Mouse (Mus musculus): ENCODE results near the gene Klk12.

Gene Klk12

DNA sequence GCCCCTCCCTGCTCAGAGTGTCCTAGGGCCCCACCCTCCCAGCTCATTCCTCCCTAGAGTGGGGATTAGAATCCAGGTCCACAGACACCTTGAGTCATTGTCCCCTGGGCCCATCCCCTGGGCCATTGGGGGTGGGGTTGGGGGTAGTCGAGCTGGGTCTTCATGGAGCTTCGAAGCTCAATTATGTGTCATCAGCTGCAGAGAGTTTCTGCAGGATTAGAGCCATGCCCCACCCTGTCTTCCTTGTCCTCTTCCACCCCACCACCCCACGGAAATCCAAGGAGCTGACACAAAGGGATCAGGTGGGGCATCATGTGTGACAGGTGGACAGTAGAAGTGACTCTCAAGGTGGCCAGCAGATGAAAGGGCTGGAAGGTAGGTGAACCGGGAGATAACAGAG lies at the start of gene Klk12:
Gene Klk12, plus strand, starts transcription at position 301 of the 400 bp plus-strand sequence.
- no peak for DNase-seq (ENCODE audit: low spot score)

DNA sequence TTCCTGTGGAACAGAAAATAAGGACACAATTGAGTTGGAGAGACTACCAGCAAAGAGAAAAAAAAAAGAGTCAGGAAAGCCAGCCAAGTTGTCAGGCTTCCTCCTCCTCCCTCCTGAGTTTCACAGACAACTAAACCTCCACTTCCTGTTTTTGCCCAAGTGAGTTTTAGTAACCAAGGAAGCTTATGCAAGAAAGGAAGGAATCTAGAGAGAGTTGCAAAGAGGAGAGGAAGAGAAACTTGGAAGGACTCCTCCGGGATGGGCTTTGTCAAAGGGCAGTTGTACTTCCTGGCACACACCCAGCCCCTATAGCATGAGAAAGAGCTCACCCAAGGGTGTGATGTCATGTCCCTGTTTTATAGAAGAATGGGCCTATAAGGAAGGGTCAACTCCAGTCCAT lies 20.9 kb upstream of the Klk12 start:
- peak; percentile 6 for DNase-seq (ENCODE audit: low spot score)

DNA sequence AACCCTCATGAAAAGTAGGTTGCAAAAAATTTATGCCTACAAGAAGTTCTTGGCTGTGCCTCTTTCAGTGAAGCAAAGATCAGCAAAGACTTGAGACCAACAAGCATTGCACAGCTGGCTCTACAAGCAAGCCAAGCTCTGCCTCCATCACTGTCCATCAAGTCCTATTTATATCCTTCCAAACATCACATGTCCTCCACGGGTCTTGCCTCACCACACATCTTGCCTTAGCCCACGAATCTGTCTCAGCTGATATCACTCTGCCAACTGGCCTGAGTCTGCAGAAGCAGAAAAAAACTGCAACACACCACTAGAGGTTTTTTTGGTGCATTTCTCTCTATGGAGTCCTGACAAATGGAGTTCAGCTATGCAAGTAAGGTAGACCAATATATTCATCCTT lies 15.9 kb upstream of the Klk12 start:
- no peak for DNase-seq (ENCODE audit: low spot score)

DNA sequence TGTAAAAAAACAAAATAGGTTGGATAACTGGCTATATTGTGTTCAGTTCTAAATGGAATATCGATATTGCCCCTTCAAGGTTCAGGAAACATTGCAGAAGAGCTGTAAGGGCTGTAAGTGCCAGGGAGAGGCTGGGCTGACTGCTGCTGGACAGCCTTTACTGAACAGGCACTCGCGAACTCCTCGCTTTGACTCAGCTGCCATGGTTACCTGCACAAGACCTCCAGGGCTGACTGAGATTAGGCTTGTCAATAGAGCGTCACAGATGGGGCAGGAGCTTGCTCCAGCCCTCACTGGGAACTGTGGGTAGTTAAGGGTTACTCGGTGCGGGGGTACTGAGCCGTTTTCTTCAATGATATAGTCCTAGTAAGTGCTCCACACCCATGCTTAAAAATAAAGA lies 2.2 kb upstream of the Klk12 start:
- no peak for DNase-seq (ENCODE audit: low spot score)

DNA sequence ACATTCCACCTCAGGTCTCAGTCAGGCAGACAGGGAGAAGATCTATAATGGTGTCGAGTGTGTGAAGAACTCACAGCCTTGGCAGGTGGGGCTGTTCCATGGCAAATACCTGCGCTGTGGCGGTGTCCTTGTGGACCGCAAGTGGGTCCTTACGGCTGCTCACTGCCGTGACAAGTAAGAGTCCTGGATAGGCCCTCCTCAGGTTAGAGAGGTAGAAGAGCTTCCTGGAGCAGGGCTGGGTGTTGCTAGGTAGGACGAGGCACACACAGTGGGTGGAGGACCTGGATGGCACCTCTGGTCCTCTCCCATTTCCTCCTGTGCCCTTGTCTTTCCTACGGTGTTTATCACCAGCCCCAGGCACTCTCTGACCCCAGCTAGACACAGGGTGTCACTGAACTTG lies 939 bp downstream of the Klk12 start:
- no peak for DNase-seq (ENCODE audit: low spot score)

DNA sequence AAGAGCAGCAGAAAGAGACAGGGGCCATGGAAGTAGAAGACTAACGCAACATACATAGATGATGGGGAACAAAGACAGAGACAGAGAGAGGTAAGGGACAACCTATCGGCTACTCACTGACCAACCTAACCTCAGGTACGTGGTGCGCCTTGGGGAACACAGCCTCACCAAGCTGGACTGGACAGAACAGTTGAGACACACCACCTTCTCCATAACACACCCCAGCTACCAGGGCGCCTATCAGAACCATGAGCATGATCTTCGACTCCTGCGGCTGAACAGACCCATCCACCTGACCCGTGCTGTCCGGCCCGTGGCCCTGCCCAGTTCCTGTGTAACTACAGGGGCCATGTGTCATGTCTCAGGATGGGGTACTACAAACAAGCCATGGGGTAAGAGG lies 2.0 kb downstream of the Klk12 start:
- DNase-seq (ENCODE audit: low spot score): no peak

DNA sequence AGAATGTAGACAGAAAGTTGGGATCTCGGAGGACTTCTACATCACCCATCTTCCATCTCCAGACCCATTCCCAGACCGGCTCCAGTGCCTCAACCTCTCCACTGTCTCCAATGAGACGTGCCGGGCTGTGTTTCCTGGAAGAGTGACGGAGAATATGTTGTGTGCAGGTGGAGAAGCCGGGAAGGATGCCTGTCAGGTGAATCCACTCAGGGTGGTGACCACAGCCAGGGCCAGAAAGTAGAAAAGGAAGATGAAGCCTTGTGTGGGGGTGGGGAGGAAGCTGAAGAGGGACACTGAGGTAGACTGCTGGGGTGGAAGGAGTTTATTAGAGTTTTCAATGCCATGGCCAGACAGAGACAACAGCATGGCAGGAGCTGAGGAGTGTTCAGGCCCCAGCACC lies 3.2 kb downstream of the Klk12 start:
- DNase-seq (ENCODE audit: low spot score): no peak

DNA sequence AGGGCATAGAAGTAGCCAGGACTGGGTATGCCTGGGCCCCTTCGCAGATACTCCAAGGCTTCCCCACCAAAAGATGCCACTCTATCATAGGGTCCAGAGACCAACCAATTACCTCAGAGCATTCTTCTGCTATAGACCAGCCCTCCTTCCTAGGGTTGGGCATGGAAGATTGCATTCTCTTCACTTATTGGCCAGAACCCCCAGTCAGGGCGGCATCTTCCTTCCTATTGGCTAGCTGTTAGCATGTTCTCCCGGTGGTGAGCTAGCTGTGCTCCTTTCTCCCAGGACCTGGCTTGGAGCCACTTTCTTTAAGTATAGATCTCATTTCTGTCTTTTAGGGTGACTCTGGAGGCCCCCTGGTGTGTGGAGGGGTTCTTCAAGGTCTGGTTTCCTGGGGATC lies 4.2 kb downstream of the Klk12 start:
- no peak for DNase-seq (ENCODE audit: low spot score)

DNA sequence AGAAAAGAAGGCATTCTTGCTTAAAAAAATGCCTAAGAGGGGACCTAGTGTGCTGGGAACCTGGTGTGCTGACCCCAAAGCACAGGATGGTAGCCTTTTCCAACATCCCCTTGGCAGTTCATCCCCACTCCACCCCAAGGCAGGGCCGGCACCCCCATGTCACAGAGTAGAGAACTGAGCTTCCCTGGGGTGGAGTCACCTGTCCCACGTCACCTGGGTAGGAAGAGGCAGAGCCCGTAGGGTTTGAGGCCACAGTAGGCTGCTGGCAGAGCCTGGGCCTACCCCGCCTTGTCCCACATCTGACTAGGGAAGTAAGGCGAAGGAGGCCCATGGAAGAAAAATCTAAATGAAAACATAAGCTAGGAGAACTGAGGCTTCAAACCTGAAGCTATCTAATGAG lies 5.7 kb downstream of the Klk12 start, which contains the start of gene Klk11:
Gene Klk11, plus strand, starts transcription at position 241 of the 400 bp plus-strand sequence.
- DNase-seq (ENCODE audit: low spot score): no peak

DNA sequence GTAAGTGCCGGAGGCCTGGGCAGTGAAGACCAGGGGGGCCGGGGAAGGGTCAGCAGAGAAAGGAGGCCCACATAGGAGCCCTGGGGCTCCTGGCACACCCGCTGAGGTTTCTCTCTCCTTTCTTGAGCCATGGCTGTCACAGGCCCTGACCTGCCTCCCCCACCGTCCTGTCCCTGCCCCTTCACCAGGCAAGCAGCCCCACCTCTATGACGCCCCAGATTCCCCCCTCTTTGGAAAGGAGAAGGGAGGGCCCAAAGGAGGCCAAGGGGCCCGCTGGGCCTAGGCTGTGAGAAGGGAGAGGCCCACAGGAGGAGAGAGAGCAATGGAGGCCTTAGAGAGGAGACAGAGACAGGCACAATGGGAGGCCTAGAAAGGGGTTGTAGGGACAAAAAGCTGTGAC lies 6.1 kb downstream of the Klk12 start:
- no peak for DNase-seq (ENCODE audit: low spot score)

DNA sequence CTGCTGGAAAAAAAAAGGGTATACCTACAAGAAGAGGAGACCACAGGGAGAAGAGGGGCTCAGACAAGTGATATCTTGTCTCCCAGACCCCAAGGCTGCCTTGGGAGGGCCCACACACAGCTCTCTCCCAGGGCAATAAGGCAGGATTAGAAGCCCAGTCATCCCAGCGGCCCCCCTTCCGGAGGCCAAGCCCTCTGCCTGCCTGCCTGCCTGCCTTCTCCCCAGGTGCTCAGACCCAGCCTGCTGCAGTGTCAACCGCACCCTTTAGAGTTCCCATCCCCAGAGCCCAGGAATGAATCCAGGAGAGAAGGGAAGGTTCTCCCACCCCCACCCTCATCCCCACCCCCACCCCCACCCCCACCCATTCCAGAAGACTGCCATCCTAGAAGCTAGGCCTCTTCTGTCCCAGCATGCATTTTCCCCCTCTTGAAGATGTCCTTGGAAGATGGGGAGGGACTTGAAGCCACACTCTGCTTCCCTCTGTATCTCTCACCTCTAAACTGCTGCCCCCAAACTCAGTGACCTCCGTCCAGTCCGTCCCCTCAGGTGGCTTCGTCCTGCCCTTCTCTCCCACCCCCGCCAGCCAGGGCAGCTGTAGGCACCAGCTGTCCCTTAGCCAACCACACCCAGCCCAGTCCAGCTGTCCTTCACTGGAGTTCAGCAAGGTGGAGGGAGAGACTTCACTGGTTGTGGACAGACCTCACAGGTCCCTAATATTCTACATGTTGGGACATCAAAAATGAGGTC lies 6.8 kb downstream of the Klk12 start:
- DNase-seq (ENCODE audit: low spot score): no peak

DNA sequence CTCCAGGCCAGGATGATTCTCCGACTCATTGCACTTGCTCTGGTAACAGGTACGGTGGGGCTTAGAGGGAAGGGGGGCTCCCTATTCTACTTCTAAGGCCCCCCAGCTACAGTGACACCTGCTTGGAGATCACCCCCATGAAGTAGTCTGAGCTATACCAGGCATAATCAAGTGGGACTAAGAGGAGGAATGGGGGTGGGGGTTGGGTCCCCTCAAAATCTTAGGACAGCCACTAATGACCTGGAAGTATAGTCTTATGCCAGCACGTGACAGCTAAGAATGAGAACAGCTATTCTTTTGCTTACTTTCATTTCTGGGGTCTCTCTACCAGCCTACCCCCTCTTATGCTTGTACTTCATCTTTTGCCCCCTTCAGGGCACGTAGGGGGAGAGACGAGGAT lies 7.8 kb downstream of the Klk12 start:
- no peak for DNase-seq (ENCODE audit: low spot score)

DNA sequence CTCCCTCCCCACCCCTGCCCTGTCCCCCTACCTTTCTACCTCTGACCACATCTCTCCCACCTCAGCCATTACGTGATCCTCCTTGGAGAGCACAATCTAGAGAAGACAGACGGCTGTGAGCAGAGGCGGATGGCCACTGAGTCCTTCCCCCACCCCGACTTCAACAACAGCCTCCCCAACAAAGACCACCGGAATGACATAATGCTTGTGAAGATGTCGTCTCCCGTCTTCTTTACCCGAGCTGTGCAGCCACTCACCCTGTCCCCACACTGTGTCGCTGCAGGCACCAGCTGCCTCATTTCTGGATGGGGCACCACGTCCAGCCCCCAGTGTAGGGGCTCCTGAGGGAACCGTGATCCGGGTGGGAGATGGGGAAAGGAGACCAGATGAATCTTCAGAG lies 8.7 kb downstream of the Klk12 start:
- no peak for DNase-seq (ENCODE audit: low spot score)

DNA sequence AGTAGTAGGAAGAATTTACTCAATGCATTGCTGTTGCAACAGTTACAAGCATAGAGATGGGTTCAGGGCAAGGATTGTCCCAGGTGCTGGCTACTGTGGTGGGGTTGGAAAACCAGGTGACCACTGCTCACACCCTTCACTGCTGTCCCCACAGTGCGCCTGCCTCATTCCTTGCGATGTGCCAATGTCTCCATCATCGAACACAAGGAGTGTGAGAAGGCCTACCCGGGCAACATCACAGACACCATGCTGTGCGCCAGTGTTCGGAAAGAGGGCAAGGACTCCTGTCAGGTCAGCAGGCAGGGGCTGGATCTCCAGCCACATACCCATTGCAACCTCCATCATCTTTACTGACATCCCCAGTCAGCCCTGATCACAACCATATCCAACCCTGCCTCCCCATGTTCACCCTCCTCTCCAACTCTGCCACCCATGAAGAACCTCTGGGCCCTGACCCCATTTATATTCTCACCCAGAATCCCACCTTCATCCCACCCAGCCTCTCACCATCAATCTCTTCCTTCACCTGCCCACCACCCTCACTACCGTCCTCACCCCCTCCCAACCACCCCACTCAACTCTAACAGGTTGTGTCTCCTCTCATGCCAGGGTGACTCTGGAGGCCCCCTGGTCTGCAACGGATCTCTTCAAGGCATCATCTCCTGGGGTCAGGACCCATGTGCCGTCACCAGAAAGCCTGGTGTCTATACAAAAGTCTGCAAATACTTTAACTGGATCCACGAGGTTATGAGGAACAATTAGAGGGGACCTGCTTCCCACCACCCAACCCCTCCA lies 9.7 kb downstream of the Klk12 start:
- peak; percentile 2 for DNase-seq (ENCODE audit: low spot score)

DNA sequence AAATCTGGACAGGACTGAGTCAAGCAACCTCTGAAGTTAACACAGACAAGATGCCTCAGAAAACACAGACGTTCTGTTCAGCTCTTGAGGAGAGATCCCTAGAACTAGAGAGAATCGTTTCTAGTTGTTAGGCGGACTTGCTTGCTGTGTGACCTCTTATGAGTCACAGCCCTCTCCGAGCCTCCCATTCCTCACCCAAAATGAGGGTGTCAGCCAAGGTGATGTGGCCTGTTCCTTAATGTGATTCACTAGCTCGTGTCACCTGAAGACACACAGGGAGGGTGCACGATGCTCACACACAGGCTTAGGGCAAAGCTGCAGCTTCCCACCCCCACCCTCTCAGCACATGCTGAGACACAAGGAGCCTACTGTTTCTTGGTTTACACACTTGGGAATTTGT lies 11.5 kb downstream of the Klk12 start:
- DNase-seq (ENCODE audit: low spot score): no peak

DNA sequence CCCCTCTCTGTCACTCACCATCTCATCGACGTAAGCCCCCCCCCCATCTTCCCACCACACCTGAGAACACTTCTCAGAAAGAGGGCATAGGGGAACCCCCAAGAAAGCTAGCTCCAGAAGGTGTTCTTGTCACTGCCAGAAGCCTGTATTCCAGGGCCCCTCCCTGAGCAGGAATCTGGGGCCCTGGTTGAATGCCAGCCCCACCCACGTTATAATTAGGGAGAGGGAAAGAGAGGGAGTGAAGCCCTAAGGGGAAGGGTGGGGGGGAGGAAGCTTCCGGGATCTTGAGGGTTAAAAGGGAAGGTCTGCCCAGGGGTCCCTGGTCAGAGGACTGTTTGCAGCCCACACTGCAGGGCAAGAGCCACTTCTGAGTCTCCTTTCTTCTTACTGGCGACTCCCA lies 12.0 kb downstream of the Klk12 start, which contains the start of gene Klk10:
Gene Klk10, plus strand, starts transcription at position 290 of the 400 bp plus-strand sequence.
- no peak for DNase-seq (ENCODE audit: low spot score)

DNA sequence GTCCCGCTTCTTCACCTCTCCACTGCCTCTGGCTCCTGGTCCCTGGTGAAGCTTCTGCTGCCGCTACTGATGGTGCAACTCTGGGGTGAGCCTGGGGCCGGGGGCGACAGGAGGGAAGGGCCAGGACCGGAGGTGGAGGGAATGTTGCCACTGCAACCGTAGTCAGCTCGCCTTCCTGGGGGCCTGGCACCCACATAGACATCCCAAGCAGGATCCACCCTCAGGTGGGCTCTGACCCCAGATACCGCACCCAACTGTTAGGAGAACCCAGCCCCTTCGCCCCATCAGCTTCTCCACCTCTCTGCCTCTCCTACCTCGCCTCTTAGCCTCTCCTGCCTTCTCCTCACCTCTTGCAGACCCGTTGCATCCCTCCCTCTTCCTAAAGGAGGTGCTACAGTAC lies 12.8 kb downstream of the Klk12 start:
- no peak for DNase-seq (ENCODE audit: low spot score)

DNA sequence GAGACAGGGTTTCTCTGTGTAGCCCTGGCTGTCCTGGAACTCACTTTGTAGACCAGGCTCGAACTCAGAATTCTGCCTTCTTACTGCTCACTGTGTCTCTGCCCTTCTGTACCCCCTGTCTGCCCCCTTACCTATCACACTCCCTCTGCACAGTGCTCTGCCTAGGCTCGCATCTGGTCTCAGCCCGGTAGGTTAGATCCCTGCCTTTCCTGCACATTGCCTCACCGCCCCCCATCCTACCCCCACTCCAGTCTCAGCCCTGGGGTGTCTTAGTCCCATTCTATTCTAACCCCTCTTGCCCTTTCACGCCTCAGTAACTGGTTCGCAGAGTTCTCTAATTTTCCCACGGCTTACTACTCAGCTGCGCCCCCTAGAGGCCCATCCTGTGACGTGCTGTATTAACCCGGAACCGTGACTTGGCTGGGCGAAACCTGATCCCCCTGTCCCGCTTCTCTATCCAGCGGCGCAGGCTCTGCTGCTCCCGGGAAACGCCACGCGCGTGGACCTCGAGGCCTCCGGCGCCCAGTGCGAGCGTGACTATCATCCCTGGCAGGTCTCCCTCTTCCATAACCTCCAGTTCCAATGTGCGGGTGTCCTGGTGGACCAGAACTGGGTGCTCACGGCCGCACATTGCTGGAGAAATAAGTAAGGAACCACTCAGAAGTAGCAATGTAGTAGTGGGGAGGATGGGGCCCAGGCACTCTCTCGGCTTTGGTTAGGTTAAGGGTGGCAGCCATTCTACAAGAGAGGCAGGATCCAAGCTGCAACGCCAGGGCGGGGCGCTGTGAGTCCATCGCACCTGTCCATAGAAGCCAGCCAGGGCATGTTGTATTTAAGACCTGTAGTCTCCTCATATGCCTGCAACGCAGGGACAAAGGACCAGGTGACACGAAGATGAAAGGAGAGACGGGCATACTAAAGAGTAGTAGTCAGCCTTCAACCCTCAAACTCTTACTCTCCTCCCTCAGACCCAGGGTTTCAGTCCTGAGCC lies 13.9 kb downstream of the Klk12 start:
- DNase-seq (ENCODE audit: low spot score): peak; percentile 87

DNA sequence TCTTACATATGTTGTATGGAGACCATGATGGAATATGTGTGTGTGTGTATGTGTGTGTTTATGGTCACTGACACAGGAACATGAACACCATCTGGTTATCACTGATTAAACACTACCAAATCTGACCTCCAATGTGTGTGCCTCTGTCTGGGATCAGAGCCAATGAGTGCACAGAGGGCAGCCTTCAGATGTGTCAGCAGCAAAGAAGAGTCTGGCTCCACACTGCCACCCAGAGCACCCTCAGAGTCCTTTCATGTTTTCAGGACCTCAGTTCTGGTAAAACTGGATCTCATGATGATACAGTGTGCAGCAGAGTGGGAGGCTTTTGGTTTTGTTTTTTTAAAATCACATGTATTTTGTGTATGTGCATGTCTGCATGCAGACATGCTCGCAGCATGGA lies 16.6 kb downstream of the Klk12 start:
- peak; percentile 38 for DNase-seq (ENCODE audit: low spot score)

DNA sequence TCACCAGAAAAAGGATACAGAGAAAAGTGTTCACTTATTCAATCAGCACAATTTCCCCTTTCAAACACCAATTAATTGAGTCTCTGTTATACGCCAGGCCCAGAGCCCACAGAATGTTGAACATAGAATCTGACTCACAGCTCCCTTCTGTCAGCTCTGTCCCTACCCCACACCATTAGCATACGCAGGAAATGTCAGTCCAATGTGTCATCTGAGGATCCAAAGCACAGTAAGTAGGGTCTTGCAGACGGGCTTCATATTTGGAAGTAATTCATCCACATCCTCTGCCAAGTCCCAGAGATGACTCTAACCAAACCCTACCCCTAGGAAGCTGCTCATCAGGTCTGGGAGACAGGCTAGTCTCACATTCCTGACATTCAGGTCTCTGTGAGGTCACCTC lies 19.4 kb downstream of the Klk12 start:
- DNase-seq (ENCODE audit: low spot score): no peak

DNA sequence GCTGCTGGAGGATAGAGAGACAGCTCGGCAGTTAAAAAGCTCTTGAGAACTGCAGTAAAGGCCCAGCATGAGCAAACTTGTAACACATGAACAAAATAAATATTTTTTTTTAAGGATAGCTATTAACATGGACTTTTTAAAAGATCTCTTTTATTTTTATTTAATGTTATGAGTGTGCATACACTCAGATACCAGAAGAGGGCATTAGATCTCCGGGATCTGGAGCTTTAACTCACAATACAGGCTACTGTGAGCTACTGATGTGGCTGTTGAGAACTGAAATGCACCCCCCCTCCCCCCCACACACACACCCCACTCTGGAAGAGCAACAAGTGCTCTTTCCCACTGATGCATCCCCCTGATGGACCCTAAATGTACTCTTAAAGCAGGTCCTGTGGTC lies 20.6 kb downstream of the Klk12 start:
- no peak for DNase-seq (ENCODE audit: low spot score)

DNA sequence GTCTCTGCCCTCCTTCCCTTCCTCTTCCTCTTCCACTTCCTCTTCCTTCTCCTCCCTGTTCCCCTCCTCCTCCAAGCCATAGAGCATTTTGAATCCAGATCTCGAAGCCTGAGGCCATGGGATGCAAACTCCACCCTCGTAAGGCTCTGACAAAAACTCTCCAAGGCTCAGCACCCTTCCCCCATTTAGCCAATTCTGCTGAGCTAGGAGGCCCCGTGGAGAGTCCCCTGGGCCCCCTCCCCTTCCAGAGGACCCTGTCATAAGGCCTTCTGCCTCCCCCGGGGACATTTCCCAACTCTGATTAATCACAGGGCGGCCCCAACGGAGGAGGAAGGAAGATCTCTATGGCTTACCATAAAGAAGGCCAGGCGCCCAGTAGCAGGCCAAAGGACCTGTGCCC lies 22.9 kb downstream of the Klk12 start, which contains the start of gene Klk9:
Gene Klk9, plus strand, starts transcription at position 301 of the 400 bp plus-strand sequence.
- no peak for DNase-seq (ENCODE audit: low spot score)

Data from urinary bladder, postnatal 14 days (tissue).